In the genomic region with DNA sequence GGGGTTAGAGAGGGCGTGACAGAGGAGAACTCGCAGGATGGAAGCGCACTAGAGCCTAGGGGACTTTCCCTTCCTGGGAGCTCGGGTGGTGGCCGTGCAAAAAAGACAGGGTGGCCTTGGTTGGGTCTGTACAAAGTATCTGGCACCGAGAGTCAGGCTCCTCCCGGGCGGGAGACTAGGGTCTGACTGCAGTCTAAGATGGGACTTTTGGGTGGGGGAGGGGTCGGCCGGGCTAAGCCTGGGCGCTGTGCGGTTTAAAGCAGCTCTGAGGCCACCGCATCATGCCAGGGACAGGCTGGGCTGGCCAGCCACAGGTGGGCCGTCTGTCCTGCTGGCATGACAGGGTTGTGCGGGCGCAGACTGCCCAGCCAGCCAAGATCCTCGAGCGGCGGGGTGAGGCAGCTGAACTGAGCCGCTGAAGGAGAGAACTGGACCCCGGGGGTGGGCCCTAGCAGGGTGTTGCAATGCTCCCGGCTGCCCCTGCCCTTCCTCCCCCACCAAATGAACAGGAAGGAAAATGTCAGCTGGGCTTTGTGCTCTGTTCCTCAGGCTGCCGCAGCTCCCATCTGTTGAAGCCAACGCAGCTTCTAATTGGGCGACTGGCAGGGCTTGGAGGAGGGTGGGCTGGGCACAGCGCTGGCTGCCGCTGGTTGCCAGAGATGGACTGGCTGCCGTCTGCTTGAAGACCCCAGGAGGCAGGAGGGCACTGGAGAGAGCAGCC, we compare ENCODE assay signal across 8 mouse cellular contexts. TPM values are rescaled to one million over a fixed set of nuclear protein-coding genes. Genes with fewer than 3 reads are reported as not detected.
A peak's percentile ranks its signal among the peaks of the same experiment; 100 is the strongest.
DNase-seq lines count a peak whose midpoint lies in the region; ATAC-seq and TF ChIP-seq lines count a peak whose summit lies in the region.

No protein-coding gene starts in this region.

- DNase-seq in kidney, adult 18-20 months = no peak
- peak; percentile 84 to 87 for DNase-seq in cerebellum, postnatal 10 days
- peak; percentile 69 to 76 for DNase-seq in frontal cortex, postnatal 10 days (ENCODE audit: low spot score in 2 of 2)
- peak; percentile 62 for DNase-seq in right cerebral cortex, postnatal 14 days
- no peak for DNase-seq in thymus, adult 2 months

- 1% methylated on average over 28 of the region's 28 CpGs for WGBS in kidney, embryonic 14.5 days
- WGBS in liver, embryonic 15.5 days (ENCODE audit: insufficient replicate concordance) = under 1% methylated on average over 28 of the region's 28 CpGs
- WGBS in thymus, adult 2 months = 4% methylated on average over 28 of the region's 28 CpGs

- H3K27ac ChIP-seq in kidney, embryonic 14.5 days (ENCODE audit: low read depth, low read length) = no peak overlapping the region
- no peak overlapping the region for H3K27ac ChIP-seq in liver, embryonic 15.5 days (replicated peaks)
- no peak overlapping the region for H3K27ac ChIP-seq in thymus, adult 2 months (ENCODE audit: control insufficient read depth, insufficient read depth, low read length)

- peak overlapping the region; percentile 61 for H3K9ac ChIP-seq in kidney, embryonic 14.5 days (ENCODE audit: low read depth, low read length)
- no peak overlapping the region for H3K9ac ChIP-seq in liver, embryonic 15.5 days

- TF ChIP-seq POLR2A in thymus, adult 2 months (IDR thresholded peaks at IDR 0.05; ENCODE audit: control insufficient read depth, extremely low read depth, insufficient read depth, low read length, poor library complexity) = no peak

- H3K4me2 ChIP-seq in kidney, embryonic 14.5 days (replicated peaks; ENCODE audit: low read depth, low read length) = peak overlapping the region; percentile 98
- peak overlapping the region; percentile 59 for H3K4me2 ChIP-seq in liver, embryonic 15.5 days

- peak overlapping the region; percentile 65 for H3K4me3 ChIP-seq in kidney, embryonic 14.5 days (ENCODE audit: low read length)
- peak overlapping the region; percentile 40 for H3K4me3 ChIP-seq in liver, embryonic 15.5 days (replicated peaks)
- H3K4me3 ChIP-seq in thymus, adult 2 months (ENCODE audit: control insufficient read depth, insufficient read depth, low read length) = no peak overlapping the region

- H3K9me3 ChIP-seq in kidney, embryonic 14.5 days (ENCODE audit: control insufficient read depth, low read length) = no peaks in the 10 kb centered on the region
- H3K9me3 ChIP-seq in liver, embryonic 15.5 days (replicated peaks) = no peaks in the 10 kb centered on the region

- TF ChIP-seq CTCF in thymus, adult 2 months (IDR thresholded peaks at IDR 0.05; ENCODE audit: borderline replicate concordance, control insufficient read depth, extremely low read depth, insufficient read depth, low read length, poor library complexity) = no peak

- H3K4me1 ChIP-seq in kidney, embryonic 14.5 days (ENCODE audit: control insufficient read depth, insufficient read depth, low read length) = peaks cover 8% of the 10 kb centered on the region; the same call in 1 of the 2 replicates
- H3K4me1 ChIP-seq in liver, embryonic 15.5 days (replicated peaks) = 0 out of 2 replicates have a peak, but pooled peaks cover 10% of the 10 kb centered on the region
- H3K4me1 ChIP-seq in thymus, adult 2 months (replicated peaks; ENCODE audit: control insufficient read depth, insufficient read depth, low read length) = no peaks in the 10 kb centered on the region

- no peaks in the 10 kb centered on the region for H3K36me3 ChIP-seq in kidney, embryonic 14.5 days (ENCODE audit: control insufficient read depth, insufficient read depth, low read length)
- no peaks in the 10 kb centered on the region for H3K36me3 ChIP-seq in liver, embryonic 15.5 days (replicated peaks)
- H3K36me3 ChIP-seq in thymus, adult 2 months (ENCODE audit: control insufficient read depth, insufficient read depth, low read length) = no peaks in the 10 kb centered on the region

- peak; percentile 48 for ATAC-seq in kidney, embryonic 14.5 days (ENCODE audit: low FRiP score, low TSS enrichment)
- peak; percentile 38 for ATAC-seq in inflammation-experienced regulatory T-cells, adult 6 months
- ATAC-seq in liver, embryonic 15.5 days (ENCODE audit: insufficient read depth) = no peak

- H3K27me3 ChIP-seq in kidney, embryonic 14.5 days (ENCODE audit: control insufficient read depth, insufficient read depth, low read length) = peaks cover 46% of the 10 kb centered on the region
- peaks cover 77% of the 10 kb centered on the region for H3K27me3 ChIP-seq in liver, embryonic 15.5 days
- peaks cover 14% of the 10 kb centered on the region; the same call in 1 of the 2 replicates for H3K27me3 ChIP-seq in thymus, adult 2 months (ENCODE audit: control insufficient read depth, insufficient read depth, low read length)

RNA-seq across cellular contexts. Expression of a gene that starts 1.1 kb away (rescaled TPM):
- 2.4 and 4.1 TPM in 2 replicates for polyA plus RNA-seq in kidney, embryonic 14.5 days (2014; fragmentation: Nextera tagmentation; extraction: Ambion mirVana)
- under 1 TPM in 1 of 3 experiments, not detected in 2; 0.16 TPM for polyA plus RNA-seq in inflammation-experienced regulatory T-cells, adult 6 months (2017; shearing (Covaris generic))
- polyA plus RNA-seq in liver, embryonic 15.5 days (2015; fragmentation: Nextera tagmentation; extraction: Ambion mirVana) = 0.17 and 0.23 TPM in 2 replicates
- 0.93 and 1.5 TPM in 2 replicates for polyA plus RNA-seq in thymus, adult 2 months (2012; rRNA removed)

Comparison
In these comparisons a context has a peak if more than half of its experiments do, and no peak if none do; other contexts are left out.
1. DNase-seq: peak in cerebellum, postnatal 10 days (2 of 2), frontal cortex, postnatal 10 days (2 of 2) and right cerebral cortex, postnatal 14 days (single experiment); none in kidney, adult 18-20 months (single experiment) and thymus, adult 2 months (single experiment).